Mouse (Mus musculus) spleen, postnatal 4 days (tissue): ENCODE data around the gene Zfp385b.

Experiments
- DNase-seq, 2 experiments: peaks; one replicate each; pipeline ENCODE4 v3.0.0; 2022; ENCODE audit warnings: low spot score in 2 of 2

Zfp385b gene

DNA sequence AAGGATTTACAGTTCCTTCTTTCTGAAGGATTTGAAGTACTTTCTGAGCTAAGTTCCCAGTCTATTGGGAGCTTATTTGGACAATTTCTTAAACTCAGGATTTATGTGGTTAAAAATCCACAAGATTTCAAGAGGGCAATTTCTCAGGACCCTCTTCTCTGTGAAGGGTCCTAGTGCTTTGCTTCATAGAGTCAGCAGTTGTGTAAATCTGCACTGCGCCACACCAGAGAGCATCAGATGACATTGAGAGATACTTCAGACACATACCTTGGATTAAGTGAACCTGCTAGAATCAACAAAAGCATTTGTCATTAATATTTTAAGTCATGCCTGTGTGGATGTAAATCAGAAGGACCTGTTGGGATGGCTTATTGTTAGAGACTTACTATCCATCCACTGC is 439.5 kb downstream of the Zfp385b start:
- DNase-seq = no peak

- no peak for DNase-seq
These were observed 440.1 kb downstream of the Zfp385b start for GRCm38 (mm10) chr2:77379332-77379731.

DNA sequence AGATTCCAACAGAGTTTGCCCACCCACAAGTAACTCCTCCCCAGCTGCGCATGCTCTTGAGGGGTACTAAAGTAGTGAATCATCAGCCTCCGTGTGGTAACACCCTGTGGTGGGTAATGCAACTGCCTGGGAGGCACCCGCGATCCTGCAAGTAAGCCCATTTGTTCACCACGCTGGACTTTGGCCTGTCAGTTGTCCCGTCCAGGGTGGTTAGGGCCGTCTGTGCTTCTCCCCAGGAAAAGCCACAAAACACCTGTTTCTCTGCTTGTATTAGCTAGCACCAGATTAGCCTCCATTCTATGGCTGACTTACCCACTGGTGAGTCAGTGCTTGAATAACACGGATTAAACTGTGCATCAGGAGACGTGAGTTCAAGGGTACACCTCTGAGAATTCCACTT is 442.6 kb downstream of the Zfp385b start:
- no peak for DNase-seq

DNA sequence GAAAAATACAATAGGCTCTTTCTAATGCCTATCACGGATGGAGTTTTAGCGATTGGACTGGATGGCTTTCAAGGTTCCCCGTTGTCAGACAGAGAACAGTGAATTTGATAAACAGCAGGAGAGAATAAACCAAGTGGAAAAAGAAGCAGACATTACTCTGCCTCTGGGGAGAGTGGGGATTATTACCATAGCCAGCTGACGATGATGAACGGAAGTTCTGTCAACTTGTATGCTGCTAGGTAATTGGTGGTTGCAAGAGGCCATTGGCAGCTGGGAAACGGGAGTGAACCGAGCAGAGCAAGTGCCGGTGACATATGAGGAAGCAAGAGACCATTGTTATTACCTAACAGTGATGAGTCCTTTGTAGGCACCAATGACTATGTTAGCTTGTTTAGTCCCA is 444.3 kb downstream of the Zfp385b start:
- no peak for DNase-seq

DNA sequence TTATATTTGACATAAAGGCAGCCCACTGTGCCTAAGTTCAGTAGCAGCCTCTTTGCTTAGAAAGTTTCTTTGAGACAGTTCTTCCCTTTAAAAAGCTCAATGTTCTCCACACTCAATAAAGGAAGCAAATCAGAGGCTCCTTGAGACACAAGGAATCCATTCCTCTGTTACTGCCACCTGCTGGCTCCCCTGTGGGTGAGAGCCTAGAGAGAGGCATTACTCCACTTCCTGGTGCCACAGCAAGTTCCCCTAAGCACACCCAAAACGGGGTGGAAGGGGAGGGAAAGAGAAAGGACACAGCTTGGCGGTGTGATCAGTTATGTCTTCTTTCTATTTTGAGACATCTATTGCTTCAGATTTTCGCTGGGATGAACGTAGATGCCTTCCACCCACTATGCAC is 450.3 kb downstream of the Zfp385b start:
- DNase-seq = no peak
